ENCODE assay signal across 8 mouse cellular contexts in genomic region chrX:12126408-12127105, GRCm38 (mm10). TPM values are rescaled to one million over a fixed set of nuclear protein-coding genes. Genes with fewer than 3 reads are reported as not detected.
DNase-seq lines count a peak whose midpoint lies in the region; ATAC-seq and TF ChIP-seq lines count a peak whose summit lies in the region.

No protein-coding gene starts in this region.

- no peak for DNase-seq in lung, postnatal 0 days (ENCODE audit: low spot score)
- DNase-seq in lung, adult 18-20 months = no peak
- no peak for DNase-seq in forebrain, embryonic 14.5 days (ENCODE audit: low spot score)
- DNase-seq in left cerebral cortex, adult 8-10 months (ENCODE audit: low spot score in 2 of 2) = no peak
- DNase-seq in yolk sac, embryonic 10.5 days (ENCODE audit: low spot score) = no peak
- no peak for DNase-seq in spleen, postnatal 14 days (ENCODE audit: low spot score in 2 of 2)

- no peak overlapping the region for H3K27ac ChIP-seq in lung, postnatal 0 days (ENCODE audit: low read length)
- no peak overlapping the region for H3K27ac ChIP-seq in forebrain, embryonic 14.5 days (ENCODE audit: low read depth, low read length)
- H3K27ac ChIP-seq in liver, embryonic 12.5 days = no peak overlapping the region
- no peak overlapping the region for H3K27ac ChIP-seq in stomach, embryonic 16.5 days (ENCODE audit: low read length)

- no peaks in the 10 kb centered on the region for H3K36me3 ChIP-seq in lung, postnatal 0 days (ENCODE audit: insufficient read depth, low read length)
- H3K36me3 ChIP-seq in forebrain, embryonic 14.5 days (ENCODE audit: control insufficient read depth, insufficient read depth, low read length) = no peaks in the 10 kb centered on the region
- H3K36me3 ChIP-seq in liver, embryonic 12.5 days = no peaks in the 10 kb centered on the region
- no peaks in the 10 kb centered on the region for H3K36me3 ChIP-seq in stomach, embryonic 16.5 days (ENCODE audit: control insufficient read depth, insufficient read depth, low read length)

- no peaks in the 10 kb centered on the region for H3K9me3 ChIP-seq in lung, postnatal 0 days (ENCODE audit: low read length)
- no peaks in the 10 kb centered on the region for H3K9me3 ChIP-seq in forebrain, embryonic 14.5 days (replicated peaks; ENCODE audit: control insufficient read depth, low read length)
- H3K9me3 ChIP-seq in liver, embryonic 12.5 days (replicated peaks) = no peaks in the 10 kb centered on the region
- no peaks in the 10 kb centered on the region for H3K9me3 ChIP-seq in stomach, embryonic 16.5 days (replicated peaks; ENCODE audit: control insufficient read depth, low read length)

- peak overlapping the region; percentile 78 for H3K4me2 ChIP-seq in lung, postnatal 0 days (replicated peaks; ENCODE audit: low read depth, low read length)
- H3K4me2 ChIP-seq in forebrain, embryonic 14.5 days (ENCODE audit: low read length) = peak overlapping the region; percentile 61
- peak overlapping the region; percentile 64 for H3K4me2 ChIP-seq in liver, embryonic 12.5 days
- peak overlapping the region; percentile 60 for H3K4me2 ChIP-seq in stomach, embryonic 16.5 days (ENCODE audit: low read depth, low read length)

- peak overlapping the region; percentile 45; the same call in 1 of the 2 replicates for H3K4me3 ChIP-seq in lung, postnatal 0 days (ENCODE audit: low read depth, low read length)
- peak overlapping the region; percentile 50 for H3K4me3 ChIP-seq in forebrain, embryonic 14.5 days (ENCODE audit: low read depth, low read length)
- H3K4me3 ChIP-seq in liver, embryonic 12.5 days = peak overlapping the region; percentile 48; the same call in 1 of the 2 replicates
- peak overlapping the region; percentile 64 for H3K4me3 ChIP-seq in stomach, embryonic 16.5 days (replicated peaks; ENCODE audit: low read length)

- 30% methylated on average over 13 of the region's 22 CpGs for WGBS in lung, postnatal 0 days
- 7% methylated on average over 22 of the region's 22 CpGs for WGBS in forebrain, embryonic 14.5 days
- WGBS in liver, embryonic 12.5 days (ENCODE audit: insufficient replicate concordance) = 15% methylated on average over 22 of the region's 22 CpGs
- 24% methylated on average over 22 of the region's 22 CpGs for WGBS in stomach, embryonic 16.5 days

- no peak for TF ChIP-seq CTCF in lung, postnatal 0 days (IDR thresholded peaks at IDR 0.05)

- ATAC-seq in lung, postnatal 0 days = no peak
- no peak for ATAC-seq in forebrain, embryonic 14.5 days
- no peak for ATAC-seq in liver, embryonic 12.5 days
- ATAC-seq in stomach, embryonic 16.5 days (ENCODE audit: insufficient read depth, low FRiP score) = no peak

- no peaks in the 10 kb centered on the region; the same call in 1 of the 2 replicates for H3K27me3 ChIP-seq in lung, postnatal 0 days (replicated peaks; ENCODE audit: insufficient read depth, low read length)
- H3K27me3 ChIP-seq in forebrain, embryonic 14.5 days (replicated peaks; ENCODE audit: control insufficient read depth, insufficient read depth, low read length) = peaks cover 19% of the 10 kb centered on the region; the same call in 1 of the 2 replicates
- peaks cover 98% of the 10 kb centered on the region for H3K27me3 ChIP-seq in liver, embryonic 12.5 days (replicated peaks)
- H3K27me3 ChIP-seq in stomach, embryonic 16.5 days (ENCODE audit: control insufficient read depth, insufficient read depth, low read length) = peaks cover 43% of the 10 kb centered on the region

- no peak for TF ChIP-seq EP300 in lung, postnatal 0 days (IDR thresholded peaks at IDR 0.05)

- H3K4me1 ChIP-seq in lung, postnatal 0 days (ENCODE audit: insufficient read depth, low read depth, low read length) = no peaks in the 10 kb centered on the region
- peaks cover 3% of the 10 kb centered on the region for H3K4me1 ChIP-seq in forebrain, embryonic 14.5 days (ENCODE audit: control insufficient read depth, insufficient read depth, low read length)
- H3K4me1 ChIP-seq in liver, embryonic 12.5 days = peaks cover 31% of the 10 kb centered on the region; the same call in 1 of the 2 replicates
- peaks cover 15% of the 10 kb centered on the region for H3K4me1 ChIP-seq in stomach, embryonic 16.5 days (ENCODE audit: control insufficient read depth, insufficient read depth, low read length)

- no peak overlapping the region; the same call in 1 of the 2 replicates for H3K9ac ChIP-seq in lung, postnatal 0 days (replicated peaks; ENCODE audit: low read depth)
- H3K9ac ChIP-seq in forebrain, embryonic 14.5 days (ENCODE audit: low read length) = peak overlapping the region; percentile 82
- peak overlapping the region; percentile 17; the same call in 1 of the 2 replicates for H3K9ac ChIP-seq in liver, embryonic 12.5 days
- peak overlapping the region; percentile 82 for H3K9ac ChIP-seq in stomach, embryonic 16.5 days (ENCODE audit: low read length)

RNA-seq across cellular contexts. Expression of gene Bcor, which starts 33.6 kb away (rescaled TPM):
- 8.2 and 12.0 TPM in 2 replicates for polyA plus RNA-seq in lung, postnatal 0 days (2015; fragmentation: Nextera tagmentation; extraction: Ambion mirVana)
- polyA plus RNA-seq in forebrain, embryonic 14.5 days (2014; fragmentation: Nextera tagmentation; extraction: Ambion mirVana) = 17.5 and 18.8 TPM in 2 replicates
- polyA plus RNA-seq in liver, embryonic 12.5 days (2016; fragmentation: Nextera tagmentation; extraction: Ambion mirVana) = 7.9 and 8.4 TPM in 2 replicates
- polyA plus RNA-seq in stomach, embryonic 16.5 days (2015; fragmentation: Nextera tagmentation; extraction: Ambion mirVana) = 11.1 and 13.9 TPM in 2 replicates
- 10 to 100 TPM; 27.1 to 32.2 (median 27.4) TPM for total RNA-seq in left cerebral cortex, adult 8-10 months (2022)
